Mouse (Mus musculus) neural tube, embryonic 11.5 days (tissue): ENCODE measurements around the gene Tnrc6b. TPM values are rescaled to one million over a fixed set of nuclear protein-coding genes. Genes with fewer than 3 reads are reported as not detected.

Experiments
- microRNA-seq: library from miRNA; unstranded; fragments of <30 nt; microRNA quantifications from one replicate; pipeline ENCODE4, GENCODE M21; 2016
- polyA plus RNA-seq: library from polyadenylated mRNA; unstranded; fragments of >200 nt; fragmentation: Nextera tagmentation; extraction: Ambion mirVana; gene quantifications from 2 replicates; pipeline ENCODE4 v1.2.1, GENCODE M21; 2014

The Tnrc6b gene
- polyA plus RNA-seq, 1 experiment from 2014 or later = 16.1 TPM

Small RNAs within 50 kb of the gene (microRNA-seq; reads per million reads assigned to microRNA genes)
- 13.8 reads per million, percentile 25 among the genes with 10 or more reads in this experiment for gene Mir5113

Other genes starting within 250 kb of the Tnrc6b start
- gene Enthd1, start 146.2 kb upstream of the Tnrc6b start, polyA plus RNA-seq = not detected in 2 replicates
- 3.9 and 4.3 TPM in 2 replicates for gene Grap2, start 138.7 kb upstream of the Tnrc6b start, polyA plus RNA-seq
- gene Fam83f, start 39.5 kb upstream of the Tnrc6b start, polyA plus RNA-seq = 0.28 and 0.44 TPM in 2 replicates
- 147 and 162 TPM in 2 replicates for gene Adsl, start 237.2 kb downstream of the Tnrc6b start, polyA plus RNA-seq